Mouse (Mus musculus): ENCODE results near the gene Eif2s1. TPM values are rescaled to one million over a fixed set of nuclear protein-coding genes. Genes with fewer than 3 reads are reported as not detected.

Eif2s1 gene
- 188 and 203 TPM in 2 replicates for polyA plus RNA-seq (2015; fragmentation: Nextera tagmentation; extraction: Ambion mirVana)

DNA sequence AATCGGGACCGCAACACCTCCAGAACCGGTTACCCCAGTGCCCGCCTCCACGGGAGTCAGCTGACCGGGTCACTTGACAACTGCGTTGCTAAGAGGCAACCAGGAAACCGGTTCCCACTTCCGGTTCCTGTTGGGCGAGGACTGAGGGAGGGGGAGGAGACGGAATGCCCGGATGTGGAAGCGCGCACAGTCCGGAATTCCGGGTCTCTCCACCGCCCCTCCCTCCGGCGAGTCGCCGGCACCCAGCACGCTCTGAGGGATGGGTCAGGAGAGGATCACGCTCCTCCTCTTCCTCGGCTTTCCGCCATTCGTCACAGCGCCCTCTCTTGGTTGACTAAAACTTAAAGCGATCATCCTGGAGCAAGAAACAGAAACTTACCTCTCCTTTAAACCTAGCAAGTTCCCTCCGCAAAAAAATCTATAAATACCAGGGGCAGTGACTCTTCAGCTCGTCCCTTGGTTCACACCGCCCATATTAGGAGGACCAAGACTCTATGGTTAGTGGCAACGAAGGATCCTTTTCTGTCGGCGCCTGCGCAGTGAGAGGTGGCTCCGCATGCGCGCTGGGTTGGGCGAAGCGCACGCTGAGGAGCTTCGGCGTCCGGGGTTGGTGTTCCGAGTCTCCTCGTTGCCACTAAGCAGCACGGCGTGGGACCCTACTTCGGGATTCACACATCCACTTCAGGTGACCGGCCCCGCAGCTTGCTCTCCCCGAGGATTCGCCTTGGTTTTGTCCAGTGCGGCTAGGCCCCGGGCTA, at the start of gene Eif2s1, which contains the start of gene Atp6v1d:
Gene Eif2s1, plus strand, starts transcription at position 324 of the 758 bp plus-strand sequence.
Gene Atp6v1d, minus strand, starts transcription at position 143 of the 758 bp plus-strand sequence.
- under 1% methylated on average over 55 of the region's 55 CpGs for WGBS
- H3K36me3 ChIP-seq (ENCODE audit: poor library complexity, severe bottlenecking): no peaks in the 10 kb centered on the region; the same call in 1 of the 2 replicates
- peak within 1 kb of the TSS; percentile 91 for H3K4me3 ChIP-seq
- peaks cover 33% of the 10 kb centered on the region for H3K4me1 ChIP-seq
- H3K27me3 ChIP-seq: no peaks in the 10 kb centered on the region
- no peaks in the 10 kb centered on the region for H3K9me3 ChIP-seq (replicated peaks)
- ATAC-seq: peak; percentile 100
- peak within 1 kb of the TSS; percentile 95 for H3K4me2 ChIP-seq
- peak within 1 kb of the TSS; percentile 73 for H3K27ac ChIP-seq
- H3K9ac ChIP-seq: peak within 1 kb of the TSS; percentile 93

DNA sequence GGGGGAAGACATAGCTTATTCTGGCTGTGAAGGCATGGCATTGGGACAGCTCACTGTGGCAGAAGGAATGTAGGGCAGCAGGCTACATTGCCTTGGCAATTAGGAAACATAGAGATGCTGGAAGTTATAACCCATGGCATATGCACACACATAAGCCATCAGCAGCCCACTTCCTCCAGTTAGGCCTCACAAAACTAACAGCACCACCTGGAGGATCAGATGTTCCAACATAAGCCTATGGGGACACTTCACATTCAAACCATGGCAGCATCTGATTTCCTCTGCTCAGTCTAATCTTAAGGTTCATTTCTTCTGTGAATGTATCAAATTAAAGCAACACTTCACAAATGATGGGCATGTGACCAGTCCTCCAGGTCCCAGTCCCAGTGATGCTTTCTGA, 47.2 kb upstream of the Eif2s1 start:
- no peaks in the 10 kb centered on the region for H3K27me3 ChIP-seq
- no peak overlapping the region for H3K4me2 ChIP-seq
- no peak overlapping the region for H3K4me3 ChIP-seq
- no peak overlapping the region for H3K9ac ChIP-seq
- no peaks in the 10 kb centered on the region for H3K9me3 ChIP-seq (replicated peaks)
- H3K36me3 ChIP-seq (ENCODE audit: poor library complexity, severe bottlenecking): no peaks in the 10 kb centered on the region
- peak; percentile 33; the same call in 1 of the 2 replicates for ATAC-seq
- H3K27ac ChIP-seq: no peak overlapping the region
- no peaks in the 10 kb centered on the region for H3K4me1 ChIP-seq

DNA sequence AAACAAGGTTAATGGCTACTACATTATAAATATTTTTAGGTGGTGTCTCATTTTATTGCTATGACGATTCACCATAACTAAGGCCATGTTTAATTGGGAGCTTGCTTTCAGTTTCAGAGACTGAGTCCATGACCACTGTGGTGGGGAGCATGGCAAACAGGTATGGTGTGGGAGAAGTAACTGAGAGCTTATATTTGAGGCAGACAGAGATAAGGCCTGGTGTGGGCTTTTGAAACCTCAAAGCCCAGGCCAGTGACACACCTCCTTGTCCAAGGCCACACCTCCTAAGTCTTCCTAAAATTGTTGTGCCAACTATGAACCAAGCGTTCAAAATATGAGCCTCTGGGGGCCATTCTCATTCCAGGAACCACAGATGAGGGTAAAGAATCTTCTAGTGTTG, 27.1 kb upstream of the Eif2s1 start:
- peaks cover 49% of the 10 kb centered on the region for H3K36me3 ChIP-seq (ENCODE audit: poor library complexity, severe bottlenecking)

DNA sequence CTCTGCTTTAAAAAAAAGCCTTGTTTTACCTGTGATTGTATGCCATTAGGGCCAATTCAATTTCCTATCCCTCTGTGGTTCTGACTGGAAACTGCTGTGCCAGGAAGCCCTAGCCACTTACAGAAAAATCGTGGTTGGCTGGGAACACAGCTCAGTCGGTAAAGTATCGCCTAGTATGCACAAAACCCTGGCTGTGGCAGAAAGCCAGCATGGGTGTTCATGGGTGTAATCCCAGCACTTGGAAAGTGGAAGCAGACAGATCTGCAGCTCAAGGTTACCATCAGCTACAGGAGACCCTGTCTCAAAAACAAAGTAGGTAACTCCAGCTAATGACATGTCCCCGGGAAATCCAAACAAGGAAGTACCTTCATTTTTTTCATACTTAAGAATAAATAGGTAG, 21.7 kb upstream of the Eif2s1 start:
- Histone ChIP-seq H3K4me2 (no peak overlapping the region), H3K4me3 (no peak overlapping the region), H3K27ac (no peak overlapping the region), H3K27me3 (no peaks in the 10 kb centered on the region), H3K4me1 (no peaks in the 10 kb centered on the region), H3K9me3 (replicated peaks) (no peaks in the 10 kb centered on the region), H3K9ac (no peak overlapping the region), H3K36me3 (ENCODE audit: poor library complexity, severe bottlenecking) (peaks cover 76% of the 10 kb centered on the region)
- WGBS: 87% methylated on average over 4 of the region's 4 CpGs
- ATAC-seq: no peak

More for the DNA sequence above, 27.1 kb upstream of the Eif2s1 start:
- H3K9ac ChIP-seq: no peak overlapping the region
- no peak overlapping the region for H3K4me3 ChIP-seq
- no peak for ATAC-seq
- no peak overlapping the region for H3K27ac ChIP-seq
- H3K4me1 ChIP-seq: no peaks in the 10 kb centered on the region
- no peak overlapping the region for H3K4me2 ChIP-seq
- H3K27me3 ChIP-seq: no peaks in the 10 kb centered on the region
- 88% methylated on average over 2 of the region's 2 CpGs for WGBS
- no peaks in the 10 kb centered on the region for H3K9me3 ChIP-seq (replicated peaks)

DNA sequence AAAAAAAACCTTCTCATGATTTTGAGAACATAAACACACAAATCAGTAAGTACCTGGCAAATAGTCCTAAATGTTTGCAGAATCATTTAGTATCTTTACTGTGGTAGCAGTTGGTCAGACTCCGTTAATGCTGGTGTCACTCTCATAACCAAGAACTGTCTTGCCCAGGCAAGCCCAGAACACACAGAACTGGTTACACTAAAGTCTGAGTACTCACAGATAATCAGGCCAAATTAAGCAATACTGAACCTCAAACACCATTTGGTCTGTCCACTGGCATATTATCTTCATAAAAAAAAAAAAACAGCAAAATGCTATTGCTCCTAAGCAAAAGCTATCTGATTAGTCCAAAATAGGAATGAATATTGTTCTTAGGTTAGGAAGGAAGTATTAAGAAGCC, 19.2 kb upstream of the Eif2s1 start:
- WGBS: 94% methylated on average over 1 of the region's 1 CpGs
- Histone ChIP-seq H3K4me2 (no peak overlapping the region), H3K27ac (no peak overlapping the region), H3K4me3 (no peak overlapping the region), H3K36me3 (ENCODE audit: poor library complexity, severe bottlenecking) (peaks cover 74% of the 10 kb centered on the region), H3K9ac (no peak overlapping the region), H3K9me3 (replicated peaks) (no peaks in the 10 kb centered on the region), H3K27me3 (no peaks in the 10 kb centered on the region), H3K4me1 (no peaks in the 10 kb centered on the region)
- ATAC-seq: no peak

DNA sequence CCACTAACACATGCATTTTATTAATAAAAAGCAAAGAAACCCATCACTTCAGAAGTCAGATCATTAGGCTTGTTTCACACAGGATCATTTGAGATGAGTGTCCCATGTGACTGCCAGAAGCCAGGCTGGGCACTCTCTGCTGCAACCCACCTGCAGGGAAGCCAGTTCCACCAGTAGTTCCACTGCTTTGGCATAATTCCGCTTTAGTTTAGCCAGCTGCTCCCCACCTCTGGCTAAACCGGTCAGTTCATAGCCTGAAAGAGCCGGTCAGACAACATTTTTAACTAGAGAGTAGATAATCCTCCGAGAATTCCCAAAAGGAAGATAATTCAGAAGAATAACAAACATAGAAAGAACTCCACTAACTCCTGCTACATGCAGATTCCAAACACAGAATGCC, 13.4 kb upstream of the Eif2s1 start:
- Histone ChIP-seq H3K4me1 (no peaks in the 10 kb centered on the region), H3K36me3 (ENCODE audit: poor library complexity, severe bottlenecking) (peaks cover 65% of the 10 kb centered on the region), H3K9me3 (replicated peaks) (no peaks in the 10 kb centered on the region), H3K27ac (no peak overlapping the region), H3K27me3 (no peaks in the 10 kb centered on the region), H3K9ac (no peak overlapping the region), H3K4me2 (no peak overlapping the region), H3K4me3 (no peak overlapping the region)
- ATAC-seq: no peak
- WGBS: 97% methylated on average over 4 of the region's 4 CpGs

DNA sequence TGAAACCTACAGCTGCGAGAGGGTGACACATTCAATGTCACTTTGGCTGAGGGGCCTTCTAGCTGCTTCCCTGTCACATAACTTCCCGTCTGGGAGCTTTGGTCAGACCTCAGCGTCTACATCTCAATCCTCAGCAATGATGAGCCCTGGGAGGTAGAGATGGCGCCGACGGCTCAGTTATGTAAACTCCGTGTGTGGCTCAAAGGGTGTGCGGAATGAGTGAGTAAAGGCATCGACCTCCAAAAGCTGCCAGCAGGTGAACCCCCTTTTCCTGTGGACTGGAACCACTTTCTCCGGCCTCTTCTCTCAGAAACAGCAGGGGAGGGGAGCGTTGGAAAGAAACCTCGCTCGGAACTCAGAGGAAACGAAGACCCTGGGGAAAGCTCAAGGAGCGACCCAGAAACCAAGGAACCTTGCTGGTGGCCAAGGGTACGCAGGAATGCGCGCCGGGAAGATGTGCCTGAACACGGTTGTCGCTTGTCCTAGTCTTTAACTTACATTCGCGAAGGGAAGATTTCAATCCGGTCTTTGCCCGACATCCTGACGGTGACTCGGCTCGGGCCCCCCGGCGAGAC, 611 bp upstream of the Eif2s1 start:
- peak; percentile 6 for ATAC-seq
- Histone ChIP-seq H3K4me2 (peak overlapping the region; percentile 95), H3K9me3 (replicated peaks) (no peaks in the 10 kb centered on the region), H3K4me3 (peak overlapping the region; percentile 91), H3K36me3 (ENCODE audit: poor library complexity, severe bottlenecking) (peaks cover 6% of the 10 kb centered on the region), H3K9ac (peak overlapping the region; percentile 93), H3K27ac (peak overlapping the region; percentile 45), H3K4me1 (peaks cover 33% of the 10 kb centered on the region), H3K27me3 (no peaks in the 10 kb centered on the region)
- under 1% methylated on average over 30 of the region's 30 CpGs for WGBS

DNA sequence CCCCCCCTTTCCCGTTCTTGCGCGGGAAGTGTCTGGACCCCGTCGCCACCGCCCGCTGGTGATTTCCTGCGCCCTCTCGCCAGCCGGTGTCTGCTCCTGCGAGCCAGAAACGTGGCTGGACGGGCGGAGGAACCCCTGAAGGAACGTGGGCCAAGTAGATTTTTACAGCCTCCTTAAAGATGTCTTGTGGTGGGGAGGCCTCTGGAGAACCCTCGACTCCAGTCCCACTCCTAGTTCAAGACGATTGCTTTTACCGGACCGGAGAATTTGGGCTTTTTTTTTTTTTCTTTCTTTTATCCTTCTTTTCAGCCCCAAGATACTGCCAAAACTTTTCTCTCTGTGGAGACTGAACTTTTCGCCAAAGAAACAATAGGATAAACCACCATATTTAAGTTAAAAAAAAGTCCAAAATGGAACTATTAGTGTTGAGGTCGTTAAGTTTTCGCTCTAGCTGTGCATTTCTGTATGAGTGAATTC, 673 bp downstream of the Eif2s1 start:
- Histone ChIP-seq H3K9me3 (replicated peaks) (no peaks in the 10 kb centered on the region), H3K4me2 (peak overlapping the region; percentile 70), H3K4me1 (peaks cover 33% of the 10 kb centered on the region), H3K4me3 (peak overlapping the region; percentile 91), H3K27me3 (no peaks in the 10 kb centered on the region), H3K27ac (peak overlapping the region; percentile 73), H3K36me3 (ENCODE audit: poor library complexity, severe bottlenecking) (peaks cover 5% of the 10 kb centered on the region; the same call in 1 of the 2 replicates), H3K9ac (peak overlapping the region; percentile 93)
- no peak for ATAC-seq
- under 1% methylated on average over 22 of the region's 22 CpGs for WGBS

DNA sequence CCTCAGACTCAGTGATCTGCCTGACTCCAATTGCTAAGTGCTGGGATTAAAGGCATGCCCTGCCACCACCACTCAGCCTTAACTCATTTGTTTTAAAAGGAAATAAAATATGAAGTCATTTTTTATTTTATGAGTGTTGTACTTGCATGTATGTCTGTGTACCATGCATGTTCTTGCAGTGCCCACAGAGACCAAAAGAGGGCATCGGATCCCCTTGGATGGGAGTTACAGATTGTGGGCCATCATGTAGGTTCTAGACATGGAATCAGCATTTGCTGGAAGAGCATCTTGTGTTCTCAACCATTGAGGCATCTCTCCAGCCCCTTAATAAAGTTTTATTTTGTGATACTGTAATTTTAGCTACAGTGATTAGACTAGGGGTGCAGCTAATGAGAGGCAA, 3.8 kb downstream of the Eif2s1 start:
- no peak for ATAC-seq
- H3K9me3 ChIP-seq (replicated peaks): no peaks in the 10 kb centered on the region
- no peak overlapping the region for H3K4me3 ChIP-seq
- WGBS: 96% methylated on average over 1 of the region's 1 CpGs
- H3K27ac ChIP-seq: no peak overlapping the region
- peaks cover 22% of the 10 kb centered on the region for H3K36me3 ChIP-seq (ENCODE audit: poor library complexity, severe bottlenecking)
- H3K4me2 ChIP-seq: no peak overlapping the region
- H3K4me1 ChIP-seq: peaks cover 22% of the 10 kb centered on the region
- no peaks in the 10 kb centered on the region for H3K27me3 ChIP-seq
- no peak overlapping the region for H3K9ac ChIP-seq

DNA sequence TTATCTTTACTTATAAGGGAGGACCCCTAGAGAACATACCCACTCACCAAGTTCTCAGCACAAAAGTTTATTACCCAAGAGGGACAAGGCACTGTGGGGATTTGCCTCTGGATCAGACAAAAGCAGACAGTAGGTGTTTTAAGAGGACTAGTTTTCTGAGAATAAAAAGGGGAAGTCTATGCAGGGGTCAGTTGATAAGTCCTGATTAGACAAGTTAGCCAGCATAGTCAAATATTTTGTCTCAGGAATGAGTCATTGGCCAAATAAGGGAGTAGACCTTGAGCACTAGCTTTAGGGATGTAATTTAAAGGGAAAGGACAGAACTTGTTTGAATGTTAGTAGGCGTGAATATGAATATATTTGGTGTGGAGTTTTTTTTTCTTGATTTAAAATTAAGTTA, 6.5 kb downstream of the Eif2s1 start:
- H3K9me3 ChIP-seq (replicated peaks): no peaks in the 10 kb centered on the region
- no peak overlapping the region for H3K4me2 ChIP-seq
- ATAC-seq: no peak
- H3K9ac ChIP-seq: no peak overlapping the region
- H3K4me1 ChIP-seq: peaks cover 10% of the 10 kb centered on the region
- H3K36me3 ChIP-seq (ENCODE audit: poor library complexity, severe bottlenecking): peaks cover 35% of the 10 kb centered on the region
- no peak overlapping the region for H3K4me3 ChIP-seq
- 96% methylated on average over 1 of the region's 1 CpGs for WGBS
- no peak overlapping the region for H3K27ac ChIP-seq
- H3K27me3 ChIP-seq: no peaks in the 10 kb centered on the region

DNA sequence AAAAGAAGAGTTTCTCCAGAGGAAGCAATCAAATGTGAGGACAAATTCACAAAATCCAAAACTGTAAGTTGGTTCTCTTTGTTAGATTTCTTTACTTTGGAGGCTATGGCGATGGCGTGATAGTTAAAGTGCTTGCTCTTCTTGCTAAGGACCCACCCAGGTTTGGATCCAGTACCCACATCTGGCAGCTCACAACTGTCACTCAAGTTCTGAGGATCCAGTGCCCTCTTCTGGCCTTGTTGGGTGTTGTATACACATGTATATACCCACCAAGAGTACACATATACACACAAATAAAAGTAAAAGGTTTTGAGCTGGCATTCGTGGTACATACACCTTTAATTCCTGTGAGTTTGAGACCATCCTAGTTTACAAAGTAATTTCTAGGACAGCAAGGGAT, 13.0 kb downstream of the Eif2s1 start:
- Histone ChIP-seq H3K4me3 (no peak overlapping the region), H3K27ac (no peak overlapping the region), H3K4me2 (no peak overlapping the region), H3K9me3 (replicated peaks) (no peaks in the 10 kb centered on the region), H3K27me3 (no peaks in the 10 kb centered on the region), H3K4me1 (no peaks in the 10 kb centered on the region), H3K36me3 (ENCODE audit: poor library complexity, severe bottlenecking) (peaks cover 58% of the 10 kb centered on the region), H3K9ac (no peak overlapping the region)
- no peak for ATAC-seq
- WGBS: 95% methylated on average over 3 of the region's 3 CpGs

DNA sequence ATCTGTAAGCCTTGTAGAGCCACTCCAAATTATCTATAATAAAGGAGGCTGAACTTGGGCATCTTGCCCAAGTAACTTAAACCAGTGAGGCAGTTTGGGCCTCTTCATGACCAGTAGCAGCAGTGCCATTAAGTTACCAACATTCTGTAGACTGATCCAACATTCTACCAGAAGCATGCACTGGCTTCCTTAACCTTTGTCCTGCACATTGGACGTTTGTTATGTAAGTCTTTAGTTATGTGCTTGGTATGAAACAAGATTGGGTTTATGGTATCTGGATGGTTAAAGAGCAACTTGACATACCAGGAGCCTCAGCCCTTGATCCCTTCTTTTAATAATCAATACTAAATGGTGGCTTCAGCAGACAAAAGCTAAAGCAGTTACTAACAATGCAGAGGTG, 28.4 kb downstream of the Eif2s1 start:
- H3K4me2 ChIP-seq: no peak overlapping the region
- no peaks in the 10 kb centered on the region for H3K27me3 ChIP-seq
- peaks cover 25% of the 10 kb centered on the region for H3K36me3 ChIP-seq (ENCODE audit: poor library complexity, severe bottlenecking)
- WGBS: 69% methylated on average over 1 of the region's 1 CpGs
- H3K9me3 ChIP-seq (replicated peaks): no peaks in the 10 kb centered on the region
- H3K27ac ChIP-seq: no peak overlapping the region
- ATAC-seq: no peak
- H3K9ac ChIP-seq: no peak overlapping the region
- H3K4me1 ChIP-seq: no peaks in the 10 kb centered on the region
- no peak overlapping the region for H3K4me3 ChIP-seq
